Mouse (Mus musculus) forebrain, postnatal 0 days (tissue): ENCODE results near the gene Tmem128. TPM values are rescaled to one million over a fixed set of nuclear protein-coding genes. Genes with fewer than 3 reads are reported as not detected.
A peak's percentile ranks its signal among the peaks of the same experiment; 100 is the strongest.

Experiments
- ATAC-seq: fragments of 200-750 bp; cut with Nextera tagmentation; 2 replicates; pipeline ENCODE4 v1.8.0; 2017; ENCODE audit warnings: mild to moderate bottlenecking, moderate library complexity
- DNase-seq: peaks from one replicate; pipeline ENCODE4 v3.0.0-alpha.2; 2015
- H3K27ac ChIP-seq: fragments of 300-500 bp; sonication (generic); 2 replicates; pipeline ENCODE4 v1.5.1; 2014; ENCODE audit warnings: low read depth, mild to moderate bottlenecking, antibody characterized with exemption, low read length, moderate library complexity, mixed read lengths
- H3K27me3 ChIP-seq: fragments of 300-500 bp; sonication (generic); 2 replicates; pipeline ENCODE4 v1.6.1; 2014; ENCODE audit warnings: mild to moderate bottlenecking, low read length, mixed read lengths; ENCODE audit not compliant: insufficient read depth
- H3K36me3 ChIP-seq: fragments of 300-500 bp; sonication (generic); 2 replicates; pipeline ENCODE4 v1.6.1; 2014; ENCODE audit warnings: mild to moderate bottlenecking, moderate library complexity; ENCODE audit not compliant: insufficient read depth
- H3K4me1 ChIP-seq: fragments of 300-500 bp; sonication (generic); 2 replicates; pipeline ENCODE4 v1.6.1; 2014; ENCODE audit warnings: antibody characterized with exemption; ENCODE audit not compliant: insufficient read depth
- H3K4me2 ChIP-seq: fragments of 300-500 bp; sonication (generic); 2 replicates; pipeline ENCODE4 v1.6.1; 2014; ENCODE audit warnings: low read depth, mild to moderate bottlenecking, moderate library complexity
- H3K4me3 ChIP-seq: fragments of 300-500 bp; sonication (generic); 2 replicates; pipeline ENCODE4 v1.5.1; 2014; ENCODE audit warnings: low read depth, low read length, mixed read lengths
- H3K9ac ChIP-seq: fragments of 300-500 bp; sonication (generic); 2 replicates; pipeline ENCODE4 v1.6.1; 2014; ENCODE audit warnings: mild to moderate bottlenecking
- H3K9me3 ChIP-seq: fragments of 300-500 bp; sonication (generic); 2 replicates; pipeline ENCODE4 v1.6.1; 2016; ENCODE audit warnings: low read length
- CTCF ChIP-seq: sonication (generic); IDR thresholded peaks from 2 replicates; pipeline ENCODE4 v1.5.1; 2016; ENCODE audit warnings: antibody characterized with exemption, control low read depth, low read depth
- WGBS: fragments of 180-500 bp; shearing (Covaris S2); extraction: QIAGEN DNeasy Blood & Tissue Kit; methylation state at CpG from one replicate; pipeline ENCODE4 v1.1.7; 2014; 5-methylcytosine and 5-hydroxymethylcytosine counted together
- polyA plus RNA-seq: library from polyadenylated mRNA; unstranded; fragments of >200 nt; fragmentation: Nextera tagmentation; extraction: Ambion mirVana; gene quantifications from 2 replicates; pipeline ENCODE4 v1.2.1, GENCODE M21; 2015
- total RNA-seq: library from RNA; depleted of rRNA; stranded (reverse); fragments of >200 nt; gene quantifications from 2 replicates; pipeline ENCODE4 v1.2.3, GENCODE M21; 2014

Gene Tmem128
- total and polyA plus RNA-seq, 2 experiments from 2014 or later: 99.0 to 105 TPM

GRCm38 (mm10) chr5:38277936-38278600, 18.1 kb downstream of the Tmem128 start:
- TF ChIP-seq CTCF: no peak
- Histone ChIP-seq H3K36me3 (no peaks in the 10 kb centered on the region), H3K9me3 (no peaks in the 10 kb centered on the region), H3K4me1 (no peaks in the 10 kb centered on the region), H3K9ac (no peak overlapping the region), H3K27me3 (peaks cover 64% of the 10 kb centered on the region), H3K4me3 (no peak overlapping the region), H3K4me2 (peak overlapping the region; percentile 49), H3K27ac (no peak overlapping the region)
- peak; percentile 5; the same call in 1 of the 2 replicates for ATAC-seq
- WGBS: 26% methylated on average over 12 of the region's 12 CpGs
- DNase-seq: no peak

GRCm38 (mm10) chr5:38280075-38280474, 20.1 kb downstream of the Tmem128 start:
- no peak overlapping the region for H3K27ac ChIP-seq
- no peak for ATAC-seq

DNA sequence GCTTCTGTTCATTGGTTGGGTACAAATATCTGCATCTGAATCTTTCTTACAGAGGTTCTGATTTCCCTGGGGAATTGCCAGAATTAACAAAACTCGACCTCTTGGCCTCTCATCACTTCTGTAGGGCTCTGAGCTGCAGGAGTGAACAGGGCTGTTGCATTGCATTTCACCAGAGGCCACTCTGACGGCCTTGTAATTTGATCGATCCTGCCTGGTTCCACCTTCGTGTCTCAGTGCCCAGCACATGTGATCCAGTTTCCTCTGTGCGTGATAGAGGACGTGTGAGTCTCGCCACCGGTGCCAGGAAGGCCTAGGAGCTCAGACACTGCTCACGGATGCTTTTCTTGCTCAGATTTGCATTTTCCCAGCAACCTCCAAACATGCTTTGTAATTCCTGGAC, 25.7 kb downstream of the Tmem128 start:
- no peak overlapping the region for H3K27ac ChIP-seq
- H3K4me1 ChIP-seq: no peaks in the 10 kb centered on the region
- H3K4me3 ChIP-seq: no peak overlapping the region
- DNase-seq: no peak
- H3K9me3 ChIP-seq: no peaks in the 10 kb centered on the region
- 0 out of 2 replicates have a peak, but pooled peaks cover 2% of the 10 kb centered on the region for H3K27me3 ChIP-seq
- no peak overlapping the region for H3K4me2 ChIP-seq
- WGBS: 77% methylated on average over 9 of the region's 9 CpGs
- no peaks in the 10 kb centered on the region for H3K36me3 ChIP-seq
- no peak for ATAC-seq
- TF ChIP-seq CTCF: no peak
- H3K9ac ChIP-seq: no peak overlapping the region

More at GRCm38 (mm10) chr5:38280075-38280474, 20.1 kb downstream of the Tmem128 start:
- no peak overlapping the region for H3K4me3 ChIP-seq
- TF ChIP-seq CTCF: no peak
- no peaks in the 10 kb centered on the region for H3K4me1 ChIP-seq
- no peak overlapping the region for H3K9ac ChIP-seq
- WGBS: 18% methylated on average over 1 of the region's 1 CpGs
- no peak overlapping the region for H3K4me2 ChIP-seq
- peaks cover 50% of the 10 kb centered on the region for H3K27me3 ChIP-seq
- no peaks in the 10 kb centered on the region for H3K36me3 ChIP-seq
- DNase-seq: no peak
- no peaks in the 10 kb centered on the region for H3K9me3 ChIP-seq

DNA sequence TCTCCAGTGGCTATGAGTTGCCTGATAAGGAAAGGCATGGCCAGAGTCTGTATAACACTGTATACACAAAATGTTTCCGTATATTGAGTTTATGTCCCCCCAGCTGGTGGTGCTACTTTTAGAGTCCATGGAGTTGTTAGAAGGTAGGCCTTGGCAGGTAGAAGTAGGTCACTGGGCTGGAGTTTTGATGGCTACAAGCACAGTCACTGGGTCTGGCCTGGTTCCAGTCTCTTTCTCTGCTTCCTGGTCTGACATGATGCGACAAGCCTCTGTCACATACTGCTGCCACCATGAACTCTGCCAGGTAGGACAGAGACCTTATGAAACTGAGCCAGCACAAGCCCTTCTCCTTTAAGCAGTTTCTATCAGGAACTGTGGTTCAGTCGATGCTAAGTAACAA, 28.5 kb downstream of the Tmem128 start:
- no peak overlapping the region for H3K4me3 ChIP-seq
- H3K9ac ChIP-seq: no peak overlapping the region
- WGBS: 92% methylated on average over 3 of the region's 3 CpGs
- no peaks in the 10 kb centered on the region for H3K4me1 ChIP-seq
- H3K27me3 ChIP-seq: no peaks in the 10 kb centered on the region
- H3K9me3 ChIP-seq: no peaks in the 10 kb centered on the region
- no peak overlapping the region for H3K4me2 ChIP-seq
- TF ChIP-seq CTCF: no peak
- H3K27ac ChIP-seq: no peak overlapping the region
- ATAC-seq (no peak), DNase-seq (no peak)
- no peaks in the 10 kb centered on the region for H3K36me3 ChIP-seq

GRCm38 (mm10) chr5:38301761-38302411, 41.9 kb downstream of the Tmem128 start:
- DNase-seq: no peak
- H3K4me2 ChIP-seq: no peak overlapping the region
- H3K27me3 ChIP-seq: no peaks in the 10 kb centered on the region
- no peaks in the 10 kb centered on the region for H3K9me3 ChIP-seq
- ATAC-seq: no peak
- H3K4me3 ChIP-seq: no peak overlapping the region
- no peak overlapping the region for H3K9ac ChIP-seq
- H3K4me1 ChIP-seq: no peaks in the 10 kb centered on the region
- no peak for TF ChIP-seq CTCF
- no peaks in the 10 kb centered on the region for H3K36me3 ChIP-seq
- H3K27ac ChIP-seq: no peak overlapping the region
- 89% methylated on average over 12 of the region's 12 CpGs for WGBS

GRCm38 (mm10) chr5:38302651-38303050, 42.7 kb downstream of the Tmem128 start:
- Histone ChIP-seq H3K9me3 (no peaks in the 10 kb centered on the region), H3K27ac (no peak overlapping the region), H3K27me3 (no peaks in the 10 kb centered on the region), H3K4me3 (no peak overlapping the region), H3K9ac (no peak overlapping the region), H3K4me2 (no peak overlapping the region), H3K4me1 (no peaks in the 10 kb centered on the region), H3K36me3 (no peaks in the 10 kb centered on the region)
- ATAC-seq: no peak
- no peak for DNase-seq
- no peak for TF ChIP-seq CTCF
- 25% methylated on average over 12 of the region's 12 CpGs for WGBS

- H3K4me3 ChIP-seq: no peak overlapping the region
- 88% methylated on average over 2 of the region's 2 CpGs for WGBS
- H3K36me3 ChIP-seq: no peaks in the 10 kb centered on the region
- no peak overlapping the region for H3K27ac ChIP-seq
- no peak for TF ChIP-seq CTCF
- H3K4me1 ChIP-seq: no peaks in the 10 kb centered on the region
- ATAC-seq (no peak), DNase-seq (no peak)
- H3K9ac ChIP-seq: no peak overlapping the region
- no peaks in the 10 kb centered on the region for H3K27me3 ChIP-seq
- H3K4me2 ChIP-seq: no peak overlapping the region
- H3K9me3 ChIP-seq: no peaks in the 10 kb centered on the region
These were observed 45.3 kb downstream of the Tmem128 start for GRCm38 (mm10) chr5:38305241-38305640.
